ENCODE assay signal across 12 mouse cellular contexts in the genomic region with DNA sequence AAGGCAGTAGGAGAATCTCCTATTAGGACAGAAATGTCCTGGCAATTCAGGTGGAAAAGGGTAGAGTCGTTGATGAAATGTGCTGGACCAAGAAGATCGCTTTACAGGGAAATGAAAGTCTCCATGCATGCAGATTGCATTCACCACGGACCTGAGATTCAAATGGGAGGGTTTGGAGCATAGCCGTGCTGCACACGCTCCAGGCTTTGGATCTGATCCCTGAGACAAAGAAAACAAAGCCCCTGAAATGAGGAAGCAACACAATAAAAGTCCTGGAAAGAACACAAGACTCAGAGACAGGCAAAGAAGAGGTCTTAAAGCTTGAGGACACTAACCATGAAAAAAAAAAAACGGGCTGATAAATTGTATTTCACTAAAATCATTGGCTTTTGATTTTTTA.
"Had no signal": no experiment of that assay in that cellular context is flagged by ENCODE, and none has a peak within 500 bp of the region (broad histone marks: within the 10 kb centered on the region; RNA-seq: fewer than 3 reads in every experiment).

No protein-coding gene starts in this region.

- H3K4me1 ChIP-seq: midbrain, embryonic 13.5 days; midbrain, embryonic 15.5 days; neural tube, embryonic 12.5 days; stomach, embryonic 15.5 days had no signal

- H3K9ac ChIP-seq: lung, embryonic 14.5 days; midbrain, embryonic 13.5 days; midbrain, embryonic 15.5 days; neural tube, embryonic 12.5 days; stomach, embryonic 15.5 days had no signal

- H3K4me3 ChIP-seq: midbrain, embryonic 13.5 days; midbrain, embryonic 15.5 days; neural tube, embryonic 12.5 days; stomach, embryonic 15.5 days had no signal

- DNase-seq: lung, adult 18-20 months; lung, embryonic 14.5 days; lung, postnatal 10 days; lung, postnatal 4 days; right cerebral cortex, postnatal 14 days; thymus, postnatal 25 days; thymus, postnatal 4 days had no signal

- H3K27me3 ChIP-seq: midbrain, embryonic 13.5 days; midbrain, embryonic 15.5 days; neural tube, embryonic 12.5 days; stomach, embryonic 15.5 days had no signal

- H3K36me3 ChIP-seq: midbrain, embryonic 13.5 days; midbrain, embryonic 15.5 days; neural tube, embryonic 12.5 days; stomach, embryonic 15.5 days had no signal

- H3K27ac ChIP-seq: midbrain, embryonic 13.5 days; midbrain, embryonic 15.5 days; neural tube, embryonic 12.5 days; stomach, embryonic 15.5 days; stomach, postnatal 0 days had no signal

- H3K9me3 ChIP-seq: midbrain, embryonic 13.5 days; midbrain, embryonic 15.5 days; neural tube, embryonic 12.5 days; stomach, embryonic 15.5 days had no signal
